Mouse (Mus musculus): ENCODE data around the gene Hes7. TPM values are rescaled to one million over a fixed set of nuclear protein-coding genes. Genes with fewer than 3 reads are reported as not detected.

Hes7 gene
- total RNA-seq, 2 experiments from 2014 or later = 0.79 to 1.3 TPM

- intact Hi-C loops (cut with DNase I) = loop anchor here (2.0 to 10.0 kb wide), 4 partner anchors 21 to 317 kb away; partner anchors contain the start of genes Chd3 and Kdm6b
- DNase-seq (ENCODE audit: low spot score in 2 of 2) = peak in 1 of 2 experiments; percentile 51
These were observed 22.0 kb upstream of the Hes7 start for GRCm38 (mm10) chr11:69098039-69098761.

- DNase-seq (ENCODE audit: low spot score in 2 of 2) = peak; percentile 96 to 97
- intact Hi-C loops (cut with DNase I) = loop anchor here (2.0 to 10.0 kb wide), 4 partner anchors 20 to 316 kb away; partner anchors contain the start of genes Chd3 and Kdm6b
These were observed 21.5 kb upstream of the Hes7 start for GRCm38 (mm10) chr11:69098762-69099091.

- peak; percentile 74 to 79 for DNase-seq (ENCODE audit: low spot score in 2 of 2)
- intact Hi-C loops (cut with DNase I) = loop anchor here (2.0 to 10.0 kb wide), 4 partner anchors 19 to 315 kb away; partner anchors contain the start of genes Chd3 and Kdm6b
These were observed 20.9 kb upstream of the Hes7 start for GRCm38 (mm10) chr11:69099177-69099914.

DNA sequence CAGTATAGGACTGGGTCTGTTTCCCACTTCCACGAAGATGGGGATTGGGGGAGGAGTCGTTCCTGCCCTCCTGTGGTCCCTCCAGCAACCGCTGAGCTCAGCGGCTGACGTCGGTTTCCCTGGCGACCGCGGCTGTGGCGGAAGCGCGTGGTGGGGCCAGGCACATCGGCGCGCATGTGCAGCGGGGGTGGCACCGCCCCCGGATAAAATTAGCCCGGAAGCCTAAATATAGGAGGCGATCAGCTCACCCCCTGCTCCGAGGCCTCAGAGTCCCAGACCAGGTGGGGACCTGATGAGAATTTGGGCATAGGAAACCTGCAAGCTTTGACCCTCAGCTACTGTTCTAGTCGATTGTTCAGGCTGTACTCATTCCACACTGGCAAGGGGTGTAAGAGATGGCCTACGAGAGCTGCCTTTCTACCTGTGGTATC lies 20.3 kb upstream of the Hes7 start:
- DNase-seq (ENCODE audit: low spot score in 2 of 2) = peak; percentile 93 to 95
- intact Hi-C loops (cut with DNase I) = loop anchor here (2.0 to 10.0 kb wide), 4 partner anchors 19 to 315 kb away; partner anchors contain the start of genes Chd3 and Kdm6b

DNA sequence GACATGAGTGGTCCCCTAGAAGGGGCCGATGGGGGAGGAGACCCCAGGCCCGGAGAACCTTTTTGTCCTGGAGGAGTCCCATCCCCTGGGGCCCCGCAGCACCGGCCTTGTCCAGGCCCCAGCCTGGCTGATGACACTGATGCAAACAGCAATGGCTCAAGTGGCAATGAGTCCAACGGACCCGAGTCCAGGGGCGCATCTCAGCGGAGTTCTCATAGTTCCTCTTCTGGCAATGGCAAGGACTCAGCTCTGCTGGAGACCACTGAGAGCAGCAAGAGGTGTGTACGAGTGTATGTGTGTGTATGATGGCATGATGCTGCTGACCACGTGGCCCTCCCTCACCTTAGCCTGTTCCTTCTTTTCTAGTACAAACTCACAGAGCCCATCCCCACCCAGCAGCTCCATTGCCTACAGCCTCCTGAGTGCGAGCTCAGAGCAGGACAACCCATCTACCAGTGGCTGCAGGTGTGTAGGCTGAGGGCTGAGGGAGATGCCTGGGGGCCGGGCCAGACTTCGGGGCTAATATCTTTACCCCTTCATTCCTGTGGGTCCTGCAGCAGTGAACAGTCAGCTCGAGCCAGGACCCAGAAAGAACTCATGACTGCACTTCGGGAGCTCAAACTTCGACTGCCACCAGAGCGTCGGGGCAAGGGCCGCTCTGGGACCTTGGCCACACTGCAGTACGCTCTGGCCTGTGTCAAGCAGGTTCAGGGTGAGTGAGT lies 19.4 kb upstream of the Hes7 start:
- peak; percentile 20 to 29 for DNase-seq (ENCODE audit: low spot score in 2 of 2)

DNA sequence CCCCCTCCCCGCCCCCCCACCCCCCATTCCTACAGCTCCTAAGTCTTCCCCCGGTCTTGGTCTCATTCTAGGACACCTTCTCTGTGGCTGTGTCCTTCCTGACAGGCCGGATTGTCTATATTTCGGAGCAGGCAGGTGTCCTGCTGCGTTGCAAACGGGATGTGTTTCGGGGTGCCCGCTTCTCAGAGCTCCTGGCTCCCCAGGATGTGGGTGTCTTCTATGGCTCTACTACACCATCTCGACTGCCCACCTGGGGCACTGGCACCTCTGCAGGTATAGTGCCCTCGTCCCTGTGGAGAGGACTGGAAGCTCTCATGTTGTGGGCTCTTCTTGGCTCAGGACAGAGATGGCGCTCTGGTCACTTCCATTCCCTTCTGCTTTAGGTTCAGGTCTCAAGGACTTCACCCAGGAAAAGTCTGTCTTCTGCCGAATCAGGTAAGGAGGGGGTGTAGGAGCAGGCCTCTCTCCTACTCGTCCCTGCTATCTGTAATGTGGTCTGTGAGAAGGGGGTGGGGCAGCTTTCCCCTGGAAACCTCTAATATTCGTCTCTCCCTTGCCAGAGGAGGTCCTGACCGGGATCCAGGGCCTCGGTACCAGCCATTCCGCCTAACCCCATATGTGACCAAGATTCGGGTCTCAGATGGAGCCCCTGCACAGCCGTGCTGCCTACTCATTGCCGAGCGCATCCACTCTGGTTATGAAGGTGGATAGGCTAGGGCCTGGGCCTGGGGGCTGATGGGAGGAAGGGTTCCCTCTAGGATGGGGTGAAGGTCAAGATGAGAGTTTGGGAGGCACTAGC lies 18.4 kb upstream of the Hes7 start:
- intact Hi-C loops (cut with DNase I) = no loop called here
- DNase-seq (ENCODE audit: low spot score in 2 of 2) = no peak

More for the DNA sequence above, 19.4 kb upstream of the Hes7 start:
- intact Hi-C loops (cut with DNase I) = no loop called here

GRCm38 (mm10) chr11:69102403-69102725 lies 17.8 kb upstream of the Hes7 start:
- intact Hi-C loops (cut with DNase I) = no loop called here
- DNase-seq (ENCODE audit: low spot score in 2 of 2) = no peak

DNA sequence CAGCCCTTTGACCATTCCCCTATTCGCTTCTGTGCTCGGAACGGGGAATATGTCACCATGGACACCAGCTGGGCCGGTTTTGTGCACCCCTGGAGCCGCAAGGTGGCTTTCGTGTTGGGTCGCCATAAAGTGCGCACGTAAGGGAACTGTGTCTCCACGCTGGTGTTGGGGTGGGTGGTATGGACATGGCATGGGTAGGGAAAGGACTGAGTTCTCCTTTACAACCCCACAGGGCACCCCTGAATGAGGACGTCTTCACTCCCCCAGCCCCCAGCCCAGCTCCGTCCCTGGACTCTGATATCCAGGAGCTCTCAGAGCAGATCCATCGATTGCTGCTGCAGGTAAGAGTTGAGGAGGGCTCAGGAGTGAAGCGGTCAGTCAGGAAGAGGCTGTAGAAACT lies 17.1 kb upstream of the Hes7 start:
- intact Hi-C loops (cut with DNase I) = no loop called here
- DNase-seq (ENCODE audit: low spot score in 2 of 2) = no peak

- DNase-seq (ENCODE audit: low spot score in 2 of 2) = no peak
- intact Hi-C loops (cut with DNase I) = no loop called here
These were observed 16.4 kb upstream of the Hes7 start for GRCm38 (mm10) chr11:69103531-69104435.

DNA sequence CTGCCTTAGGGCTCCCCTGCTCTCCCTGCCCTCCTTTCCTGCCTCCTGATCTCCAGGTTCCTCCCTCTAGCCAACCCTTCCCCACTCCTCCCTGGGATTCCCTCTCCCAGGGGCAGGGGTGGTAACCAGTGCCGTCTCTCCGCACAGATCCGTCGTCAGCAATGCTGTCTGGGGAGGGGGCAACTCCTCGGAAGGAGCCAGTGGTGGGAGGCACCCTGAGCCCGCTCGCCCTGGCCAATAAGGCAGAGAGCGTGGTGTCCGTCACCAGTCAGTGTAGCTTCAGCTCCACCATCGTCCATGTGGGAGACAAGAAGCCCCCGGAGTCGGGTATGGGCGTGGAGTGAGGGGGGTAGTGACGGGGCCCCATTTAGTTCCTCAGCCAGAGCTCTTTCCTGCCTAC lies 15.7 kb upstream of the Hes7 start:
- no peak for DNase-seq (ENCODE audit: low spot score in 2 of 2)
- intact Hi-C loops (cut with DNase I) = no loop called here

DNA sequence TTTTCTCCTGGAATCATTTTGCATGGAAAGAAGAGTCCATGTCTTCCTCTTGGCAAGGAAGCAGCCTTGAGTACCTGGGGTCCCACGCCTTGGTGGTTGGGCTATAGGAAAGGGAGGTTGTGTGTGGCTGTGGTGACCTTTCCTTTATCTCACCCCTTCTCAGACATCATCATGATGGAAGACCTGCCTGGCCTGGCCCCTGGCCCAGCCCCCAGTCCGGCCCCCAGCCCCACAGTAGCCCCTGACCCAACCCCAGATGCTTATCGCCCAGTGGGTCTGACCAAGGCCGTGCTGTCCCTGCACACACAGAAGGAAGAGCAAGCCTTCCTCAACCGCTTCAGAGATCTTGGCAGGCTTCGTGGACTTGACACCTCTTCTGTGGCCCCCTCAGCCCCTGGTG lies 15.0 kb upstream of the Hes7 start:
- no peak for DNase-seq (ENCODE audit: low spot score in 2 of 2)
- intact Hi-C loops (cut with DNase I) = no loop called here

- intact Hi-C loops (cut with DNase I) = no loop called here
These were observed 14.4 kb upstream of the Hes7 start for GRCm38 (mm10) chr11:69105796-69106195.

GRCm38 (mm10) chr11:69106299-69106698 lies 13.9 kb upstream of the Hes7 start:
- DNase-seq (ENCODE audit: low spot score in 2 of 2) = no peak

More at GRCm38 (mm10) chr11:69105796-69106195, 14.4 kb upstream of the Hes7 start:
- DNase-seq (ENCODE audit: low spot score in 2 of 2) = no peak

GRCm38 (mm10) chr11:69106842-69107241 lies 13.4 kb upstream of the Hes7 start:
- no peak for DNase-seq (ENCODE audit: low spot score in 2 of 2)
- intact Hi-C loops (cut with DNase I) = no loop called here

More at GRCm38 (mm10) chr11:69106299-69106698, 13.9 kb upstream of the Hes7 start:
- intact Hi-C loops (cut with DNase I) = no loop called here

DNA sequence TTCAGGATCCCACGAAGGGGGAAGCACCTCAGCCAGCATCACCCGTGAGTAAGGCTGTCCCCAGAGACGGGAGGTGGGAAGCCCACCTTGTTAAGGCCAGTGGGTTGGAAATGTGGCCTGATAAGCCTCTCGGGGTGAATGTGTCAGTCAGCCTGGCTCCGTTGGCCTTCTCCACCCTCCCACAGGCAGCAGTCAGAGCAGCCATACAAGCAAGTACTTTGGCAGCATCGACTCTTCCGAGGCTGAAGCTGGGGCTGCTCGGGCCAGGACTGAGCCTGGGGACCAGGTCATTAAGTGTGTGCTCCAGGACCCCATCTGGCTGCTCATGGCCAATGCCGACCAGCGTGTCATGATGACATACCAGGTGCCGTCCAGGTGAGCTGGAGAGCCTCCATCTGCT lies 12.5 kb upstream of the Hes7 start:
- intact Hi-C loops (cut with DNase I) = no loop called here
- DNase-seq (ENCODE audit: low spot score in 2 of 2) = no peak

DNA sequence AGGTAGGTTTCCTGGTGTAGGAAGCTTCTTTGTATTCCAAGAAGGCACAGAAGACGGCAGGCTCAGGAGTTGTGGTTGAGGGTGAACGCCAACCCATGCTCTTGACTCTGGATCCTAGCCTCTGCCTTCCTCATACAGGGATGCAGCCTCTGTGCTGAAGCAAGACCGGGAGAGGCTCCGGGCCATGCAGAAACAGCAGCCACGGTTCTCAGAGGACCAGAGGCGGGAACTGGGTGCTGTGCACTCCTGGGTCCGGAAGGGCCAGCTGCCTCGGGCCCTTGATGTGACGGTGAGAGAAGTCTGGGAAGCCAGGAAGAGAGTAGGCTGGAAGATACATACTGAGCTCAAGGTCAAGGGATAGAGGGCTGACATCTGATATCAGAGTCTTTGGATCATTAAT lies 12.0 kb upstream of the Hes7 start:
- intact Hi-C loops (cut with DNase I) = no loop called here
- DNase-seq (ENCODE audit: low spot score in 2 of 2) = no peak

GRCm38 (mm10) chr11:69109032-69109900 lies 10.9 kb upstream of the Hes7 start:
- intact Hi-C loops (cut with DNase I) = no loop called here
- peak in 1 of 2 experiments; percentile 9 for DNase-seq (ENCODE audit: low spot score in 2 of 2)
